Mouse (Mus musculus): ENCODE measurements around the gene Micall1.

The Micall1 gene

GRCm38 (mm10) chr15:79108421-79109320 is at the start of gene Micall1:
TSS of gene Micall1 (plus strand) at chr15:79108898.
- ATAC-seq (ENCODE audit: insufficient number of reproducible peaks, low FRiP score, low TSS enrichment) = peak; percentile 69

- ATAC-seq (ENCODE audit: insufficient number of reproducible peaks, low FRiP score, low TSS enrichment) = no peak
These were observed 47.7 kb upstream of the Micall1 start for GRCm38 (mm10) chr15:79060887-79061565.

GRCm38 (mm10) chr15:79062376-79063159 is 46.1 kb upstream of the Micall1 start, which contains the start of gene Ankrd54:
TSS of gene Ankrd54 (minus strand) at chr15:79062893.
- peak; percentile 100 for ATAC-seq (ENCODE audit: insufficient number of reproducible peaks, low FRiP score, low TSS enrichment)

- no peak for ATAC-seq (ENCODE audit: insufficient number of reproducible peaks, low FRiP score, low TSS enrichment)
These were observed 45.4 kb upstream of the Micall1 start for GRCm38 (mm10) chr15:79063160-79063740.

GRCm38 (mm10) chr15:79065086-79065770 is 43.5 kb upstream of the Micall1 start:
- no peak for ATAC-seq (ENCODE audit: insufficient number of reproducible peaks, low FRiP score, low TSS enrichment)

- no peak for ATAC-seq (ENCODE audit: insufficient number of reproducible peaks, low FRiP score, low TSS enrichment)
These were observed 42.4 kb upstream of the Micall1 start for GRCm38 (mm10) chr15:79066276-79066675.

- no peak for ATAC-seq (ENCODE audit: insufficient number of reproducible peaks, low FRiP score, low TSS enrichment)
These were observed 41.1 kb upstream of the Micall1 start for GRCm38 (mm10) chr15:79067631-79068030.

- ATAC-seq (ENCODE audit: insufficient number of reproducible peaks, low FRiP score, low TSS enrichment) = no peak
These were observed 40.3 kb upstream of the Micall1 start for GRCm38 (mm10) chr15:79068416-79068815.

GRCm38 (mm10) chr15:79071117-79072039 is 37.3 kb upstream of the Micall1 start:
- no peak for ATAC-seq (ENCODE audit: insufficient number of reproducible peaks, low FRiP score, low TSS enrichment)

- no peak for ATAC-seq (ENCODE audit: insufficient number of reproducible peaks, low FRiP score, low TSS enrichment)
These were observed 34.9 kb upstream of the Micall1 start for GRCm38 (mm10) chr15:79073752-79074151.

- ATAC-seq (ENCODE audit: insufficient number of reproducible peaks, low FRiP score, low TSS enrichment) = no peak
These were observed 34.3 kb upstream of the Micall1 start for GRCm38 (mm10) chr15:79074446-79074845.

- ATAC-seq (ENCODE audit: insufficient number of reproducible peaks, low FRiP score, low TSS enrichment) = peak; percentile 86; the same call in 1 of the 2 replicates
These were observed 33.7 kb upstream of the Micall1 start, which contains the start of gene Eif3l for GRCm38 (mm10) chr15:79074913-79075532. TSS of gene Eif3l (plus strand) at chr15:79075179.

GRCm38 (mm10) chr15:79075658-79076365 is 32.9 kb upstream of the Micall1 start:
- ATAC-seq (ENCODE audit: insufficient number of reproducible peaks, low FRiP score, low TSS enrichment) = no peak

GRCm38 (mm10) chr15:79079567-79079966 is 29.1 kb upstream of the Micall1 start:
- no peak for ATAC-seq (ENCODE audit: insufficient number of reproducible peaks, low FRiP score, low TSS enrichment)

- ATAC-seq (ENCODE audit: insufficient number of reproducible peaks, low FRiP score, low TSS enrichment) = no peak
These were observed 16.4 kb upstream of the Micall1 start for GRCm38 (mm10) chr15:79092284-79092683.

GRCm38 (mm10) chr15:79093083-79093839 is 15.4 kb upstream of the Micall1 start:
- ATAC-seq (ENCODE audit: insufficient number of reproducible peaks, low FRiP score, low TSS enrichment) = no peak

- no peak for ATAC-seq (ENCODE audit: insufficient number of reproducible peaks, low FRiP score, low TSS enrichment)
These were observed 13.2 kb upstream of the Micall1 start for GRCm38 (mm10) chr15:79095483-79095882.
